Mouse (Mus musculus) gastrocnemius, adult 8-10 months (tissue): ENCODE results near the gene Phactr1. TPM values are rescaled to one million over a fixed set of nuclear protein-coding genes. Genes with fewer than 3 reads are reported as not detected.

Experiments used
- DNase-seq, 2 experiments: peaks; one replicate each; pipeline ENCODE4 v3.0.0; 2022; ENCODE audit warnings: low spot score in 2 of 2
- total RNA-seq, 4 experiments: library from RNA; stranded (reverse); gene quantifications; 2 replicates each; pipeline ENCODE4 v1.2.4; 2022

Gene Phactr1
- total RNA-seq, 4 experiments from 2014 or later: 0.51 to 3.1 (median 1.7) TPM

DNA sequence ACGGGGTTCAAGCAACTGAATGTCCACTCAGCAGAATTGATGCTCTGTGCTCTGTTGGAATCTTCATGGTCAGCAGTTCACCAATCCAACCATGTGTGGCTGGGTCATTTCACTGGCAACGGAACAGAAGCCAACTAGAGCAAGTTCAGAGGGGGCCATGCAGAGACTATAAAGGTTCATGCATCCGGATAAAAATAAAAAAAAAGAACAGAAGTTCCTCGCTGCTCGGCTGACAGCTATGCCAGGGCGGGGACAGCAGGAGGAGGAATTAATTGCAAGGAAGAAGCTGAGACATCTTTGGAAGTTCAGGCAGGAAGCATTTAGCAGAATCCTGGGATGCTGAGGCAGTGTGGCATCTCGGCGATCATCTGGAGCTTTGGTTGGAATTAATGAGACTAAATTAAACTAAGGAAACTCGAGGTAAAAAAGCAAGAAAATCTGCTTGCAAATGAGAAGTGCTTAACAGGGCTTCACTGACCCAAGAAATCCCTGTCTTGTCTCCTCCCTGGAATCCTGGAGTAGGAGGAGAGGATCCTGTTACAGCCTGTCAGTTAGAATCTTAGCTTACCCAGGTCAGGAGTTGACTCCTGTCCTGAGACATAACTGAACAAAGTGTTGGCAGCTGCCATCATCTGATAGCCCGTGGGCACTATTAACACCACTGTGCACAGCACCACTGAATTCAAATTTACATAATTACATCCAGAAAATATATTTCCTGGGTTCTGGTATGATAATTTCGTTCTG, 77.4 kb downstream of the Phactr1 start:
- DNase-seq: no peak

DNA sequence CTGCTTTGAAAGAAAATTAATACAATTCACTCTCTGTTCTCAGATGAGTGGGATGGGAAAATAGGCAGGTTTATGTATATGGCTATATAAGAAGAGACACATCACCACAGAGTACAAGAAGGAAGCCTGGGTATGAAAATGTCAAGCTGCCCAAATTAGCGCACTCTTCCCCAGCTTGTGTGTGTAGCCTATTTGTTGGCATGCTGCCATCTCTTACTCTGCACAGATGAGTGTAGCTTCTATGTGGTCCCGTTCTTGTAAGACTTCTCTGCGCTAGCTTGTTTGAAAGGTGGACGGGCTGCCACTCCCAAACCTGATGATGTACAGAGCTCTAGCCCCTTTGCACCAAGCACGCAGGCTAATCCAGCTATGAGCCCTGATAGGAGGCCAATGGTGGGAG, 78.7 kb downstream of the Phactr1 start:
- no peak for DNase-seq

GRCm38 (mm10) chr13:42760907-42761544, 80.6 kb downstream of the Phactr1 start:
- no peak for DNase-seq

DNA sequence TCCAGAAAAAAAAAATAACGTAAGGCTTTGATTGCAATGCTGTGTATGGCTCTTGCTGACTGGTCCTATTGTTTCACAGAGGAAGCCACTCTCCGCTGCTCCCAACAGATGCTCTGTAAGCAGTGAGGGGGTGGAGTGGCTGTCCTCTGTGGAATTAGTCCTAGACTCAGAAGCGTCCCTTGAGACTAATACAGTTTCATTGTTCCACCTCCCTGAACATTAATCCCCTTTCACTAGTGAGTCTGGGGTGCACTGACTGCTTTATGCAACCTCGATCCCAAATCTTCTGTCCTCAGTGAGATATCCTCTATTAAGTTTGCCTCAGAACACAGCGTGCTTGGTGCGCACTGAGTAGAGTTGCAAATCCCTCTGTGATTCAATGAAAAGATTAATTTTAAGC, 91.9 kb downstream of the Phactr1 start:
- no peak for DNase-seq

DNA sequence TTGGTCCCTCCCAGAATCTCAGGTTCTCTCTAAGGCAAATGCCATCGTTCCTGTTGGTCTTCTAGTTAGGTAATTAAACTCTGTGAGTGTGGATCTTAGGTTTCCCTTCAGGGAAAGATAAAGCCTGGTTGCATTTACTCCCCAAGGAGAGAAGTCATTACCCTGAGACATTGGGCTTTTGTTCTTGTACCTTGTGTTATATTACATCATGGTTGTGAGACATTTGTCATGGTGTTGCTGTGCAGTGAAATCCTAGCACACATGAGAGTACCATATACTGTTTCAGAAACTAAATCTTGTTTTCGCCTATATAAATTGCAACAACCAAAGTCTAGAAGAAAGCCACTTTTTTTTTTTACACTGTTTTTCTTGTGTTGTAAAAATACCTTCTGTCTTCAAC, 93.6 kb downstream of the Phactr1 start:
- no peak for DNase-seq

DNA sequence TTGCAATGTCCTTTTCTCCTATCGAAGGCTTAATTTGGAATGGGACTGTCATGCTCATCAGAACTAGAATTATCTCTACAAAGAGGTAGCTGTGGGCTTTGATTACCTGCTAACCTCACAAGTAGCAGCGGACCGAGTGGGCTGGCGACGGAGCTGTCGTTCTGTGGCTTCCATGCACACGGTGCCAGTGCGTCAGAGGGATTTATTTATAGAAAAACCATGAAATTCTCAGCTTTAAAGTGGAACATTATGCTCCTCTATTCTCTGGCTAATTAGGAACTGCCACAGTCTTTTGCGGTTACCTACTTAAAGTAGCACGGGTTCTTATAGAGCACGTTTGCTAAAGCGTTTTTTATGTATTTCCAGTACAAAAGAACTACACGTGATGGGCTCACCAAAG, 101.7 kb downstream of the Phactr1 start:
- DNase-seq: no peak

DNA sequence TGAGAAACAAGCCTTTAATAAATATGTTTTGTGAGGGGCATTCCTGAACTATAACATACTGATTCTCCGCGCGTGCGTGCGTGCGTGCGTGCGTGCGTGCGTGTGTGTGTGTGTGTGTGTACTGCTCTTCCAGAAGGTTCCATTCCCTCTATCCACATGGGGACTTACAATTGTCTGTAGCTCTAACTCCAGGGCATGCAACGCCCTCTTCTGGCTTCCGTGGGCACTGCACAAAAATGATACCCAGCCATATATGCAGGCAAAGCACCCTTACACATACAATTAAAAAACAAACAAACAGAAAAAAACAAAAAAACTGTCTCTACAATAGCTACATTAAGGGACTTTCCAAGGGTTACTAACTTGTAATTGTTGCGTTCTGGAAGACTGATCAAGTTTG, 108.8 kb downstream of the Phactr1 start:
- DNase-seq: no peak

GRCm38 (mm10) chr13:42792279-42792678, 111.9 kb downstream of the Phactr1 start:
- no peak for DNase-seq

- DNase-seq: no peak
Observed at GRCm38 (mm10) chr13:42800523-42800922, 120.1 kb downstream of the Phactr1 start.

- DNase-seq: no peak
Observed at GRCm38 (mm10) chr13:42804314-42804713, 123.9 kb downstream of the Phactr1 start.

GRCm38 (mm10) chr13:42812762-42813161, 132.3 kb downstream of the Phactr1 start:
- DNase-seq: no peak

GRCm38 (mm10) chr13:42818378-42818777, 138.0 kb downstream of the Phactr1 start:
- no peak for DNase-seq

GRCm38 (mm10) chr13:42820513-42820912, 140.1 kb downstream of the Phactr1 start:
- no peak for DNase-seq

DNA sequence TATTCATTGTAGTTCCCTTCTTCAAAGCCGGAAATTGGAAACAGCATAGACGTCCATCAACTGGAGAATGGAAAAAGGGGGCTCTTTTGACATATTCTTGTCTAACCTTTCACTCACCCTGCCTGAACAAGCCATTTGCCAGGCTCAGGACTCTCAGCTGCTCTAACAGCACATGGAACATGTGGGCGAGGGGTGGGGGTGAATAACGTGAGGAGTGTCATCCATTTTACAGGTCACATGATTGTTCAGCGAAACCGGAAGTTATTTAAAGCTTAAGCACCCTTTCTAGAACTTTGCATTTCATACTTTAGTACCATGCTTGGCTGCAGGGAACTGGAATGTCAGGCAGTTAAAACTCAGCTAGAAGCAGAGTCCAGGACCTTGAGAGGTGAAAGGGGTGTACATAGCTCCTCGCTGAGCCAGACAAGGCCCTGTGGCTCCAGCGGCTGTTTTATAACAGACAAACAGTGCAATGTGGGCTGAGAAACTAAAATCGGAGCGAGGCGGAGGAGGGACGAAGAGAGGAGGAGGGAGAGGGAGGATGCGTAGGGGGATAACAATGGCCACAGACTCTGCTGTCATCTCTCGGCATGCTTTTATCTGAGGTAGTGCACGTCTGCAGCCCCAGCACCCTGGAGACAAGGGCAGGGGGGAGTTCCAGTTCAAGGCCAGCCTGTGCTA, 141.1 kb downstream of the Phactr1 start:
- DNase-seq: no peak

DNA sequence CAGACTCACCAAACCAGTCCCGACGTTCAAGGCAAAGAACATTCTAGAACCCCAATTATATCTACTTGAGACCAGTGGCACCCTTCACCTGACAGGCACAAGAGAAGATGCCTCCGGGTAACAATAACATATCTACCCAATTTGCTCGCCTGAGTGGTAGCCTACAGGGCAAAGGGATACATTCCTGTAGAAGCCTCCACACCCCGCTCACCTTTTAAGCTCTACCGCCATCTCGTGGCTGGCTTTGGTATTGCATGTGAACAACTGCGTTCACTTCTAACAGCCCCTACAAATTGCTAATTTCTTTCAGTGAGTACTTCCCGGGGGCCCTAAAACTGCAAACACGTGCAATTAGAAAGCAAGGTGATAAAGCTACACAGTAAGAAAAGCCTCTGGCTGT, 142.1 kb downstream of the Phactr1 start:
- DNase-seq: peak; percentile 25 to 31

DNA sequence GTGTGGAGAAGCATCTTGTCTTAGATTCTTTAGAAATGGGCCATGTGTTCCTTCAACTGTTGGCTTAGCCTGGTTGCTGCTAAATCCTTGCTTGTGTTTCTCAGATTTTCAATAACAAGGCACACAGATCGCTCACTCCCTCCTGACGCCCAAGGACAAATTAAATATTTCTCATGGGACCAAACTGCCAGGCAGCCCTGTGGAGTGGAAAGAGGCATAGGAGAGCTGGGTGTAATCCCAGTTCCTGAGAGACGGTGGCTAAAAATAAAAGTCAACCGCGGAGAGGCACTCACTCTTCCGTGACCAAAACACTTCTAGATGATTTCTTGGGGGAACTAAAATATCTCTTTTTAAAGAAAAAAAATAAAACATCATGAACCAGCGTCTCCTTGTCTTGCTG, 143.5 kb downstream of the Phactr1 start:
- no peak for DNase-seq

GRCm38 (mm10) chr13:42826602-42827001, 146.2 kb downstream of the Phactr1 start:
- DNase-seq: no peak

- DNase-seq: peak in 1 of 2 experiments; percentile 6
Observed at GRCm38 (mm10) chr13:42828978-42829377, 148.6 kb downstream of the Phactr1 start.

DNA sequence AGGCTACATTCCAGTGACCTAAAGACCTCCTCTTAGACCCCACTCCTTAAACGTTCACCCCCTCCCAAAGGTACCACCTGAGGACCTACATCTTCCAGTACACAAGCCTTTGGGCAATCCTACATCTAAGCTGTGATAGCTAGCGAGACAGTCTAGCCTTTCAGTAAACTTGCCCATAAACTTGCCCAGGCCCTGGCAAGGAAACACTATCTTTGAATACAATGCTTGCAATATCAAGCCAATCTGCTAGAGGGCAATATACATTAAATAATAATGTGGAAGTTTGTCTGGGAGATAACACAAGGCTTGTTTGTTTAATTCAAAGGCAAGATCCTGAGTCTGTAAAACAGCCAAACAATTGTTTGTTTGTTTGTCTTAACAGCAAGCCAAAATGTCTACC, 155.0 kb downstream of the Phactr1 start:
- no peak for DNase-seq

DNA sequence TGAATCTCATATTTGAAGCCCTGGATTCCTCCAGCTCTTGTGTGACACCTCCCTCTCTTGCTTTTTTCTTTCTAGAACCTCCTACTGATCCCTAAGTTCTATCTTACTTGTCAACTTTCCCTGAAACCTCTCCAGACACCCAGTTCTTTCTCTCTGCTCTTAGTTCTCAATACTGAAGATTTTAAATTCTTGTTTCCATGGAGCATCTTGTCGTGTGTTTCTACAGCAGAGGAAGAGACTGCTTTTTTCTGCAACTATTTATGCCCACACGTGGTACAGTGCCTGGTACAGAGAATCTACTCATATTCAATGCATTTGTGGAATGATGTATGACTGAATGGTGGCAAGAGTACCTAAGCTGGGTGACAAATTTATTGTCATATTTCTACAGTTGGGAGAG, 158.9 kb downstream of the Phactr1 start:
- no peak for DNase-seq

DNA sequence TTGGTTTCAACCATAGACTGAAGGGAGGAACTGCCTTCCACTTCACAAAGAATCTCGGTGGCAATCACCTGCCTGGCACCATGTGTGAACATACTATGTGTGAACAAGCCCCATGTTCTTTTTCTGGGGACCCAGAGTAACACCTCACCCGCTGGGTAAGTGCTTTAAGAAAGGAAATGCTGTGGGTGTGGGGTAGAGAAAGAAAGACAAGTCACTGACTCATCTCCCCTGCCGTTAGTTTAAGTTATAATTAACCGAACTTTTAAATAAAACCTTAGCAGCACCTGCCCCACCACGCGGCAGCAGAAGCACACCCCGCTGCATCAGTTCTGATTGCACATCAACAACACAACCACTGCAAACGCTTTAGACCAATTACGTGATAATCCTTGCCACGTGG, 171.7 kb downstream of the Phactr1 start:
- no peak for DNase-seq

GRCm38 (mm10) chr13:42853900-42854595, 173.6 kb downstream of the Phactr1 start:
- no peak for DNase-seq
